Mouse (Mus musculus) naive thymus-derived CD4-positive, alpha-beta T cell, adult 2 months (primary cell): ENCODE data around the gene D7Ertd443e.

Experiments used
- DNase-seq: peaks from one replicate; pipeline ENCODE4 v3.0.0-alpha.2; 2011; ENCODE audit warnings: low read depth

The D7Ertd443e gene

GRCm38 (mm10) chr7:134227101-134227500 is 158.4 kb downstream of the D7Ertd443e start:
- no peak for DNase-seq

DNA sequence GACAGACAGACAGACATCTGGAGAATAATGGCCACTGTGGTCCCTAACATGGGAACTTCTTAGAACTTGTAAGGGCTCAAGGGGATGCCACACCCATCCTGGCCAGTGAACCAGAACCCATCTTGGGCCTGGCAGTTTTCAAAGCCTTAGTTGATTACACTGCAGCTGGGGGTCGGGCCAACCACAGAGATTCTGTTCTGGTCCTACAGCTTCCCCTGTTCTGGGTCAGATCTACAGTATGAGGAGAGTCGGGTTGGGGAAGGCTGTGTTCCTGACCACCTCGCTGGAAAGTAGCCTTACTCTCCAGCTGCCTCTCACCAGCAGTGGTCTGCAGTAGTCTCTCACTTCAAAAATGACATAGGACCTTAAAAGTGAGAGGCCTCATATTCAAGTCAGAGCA is 159.2 kb downstream of the D7Ertd443e start:
- DNase-seq: no peak

- DNase-seq: no peak
Measured at GRCm38 (mm10) chr7:134224741-134225612, 160.5 kb downstream of the D7Ertd443e start.

GRCm38 (mm10) chr7:134224421-134224740 is 161.1 kb downstream of the D7Ertd443e start:
- no peak for DNase-seq

DNA sequence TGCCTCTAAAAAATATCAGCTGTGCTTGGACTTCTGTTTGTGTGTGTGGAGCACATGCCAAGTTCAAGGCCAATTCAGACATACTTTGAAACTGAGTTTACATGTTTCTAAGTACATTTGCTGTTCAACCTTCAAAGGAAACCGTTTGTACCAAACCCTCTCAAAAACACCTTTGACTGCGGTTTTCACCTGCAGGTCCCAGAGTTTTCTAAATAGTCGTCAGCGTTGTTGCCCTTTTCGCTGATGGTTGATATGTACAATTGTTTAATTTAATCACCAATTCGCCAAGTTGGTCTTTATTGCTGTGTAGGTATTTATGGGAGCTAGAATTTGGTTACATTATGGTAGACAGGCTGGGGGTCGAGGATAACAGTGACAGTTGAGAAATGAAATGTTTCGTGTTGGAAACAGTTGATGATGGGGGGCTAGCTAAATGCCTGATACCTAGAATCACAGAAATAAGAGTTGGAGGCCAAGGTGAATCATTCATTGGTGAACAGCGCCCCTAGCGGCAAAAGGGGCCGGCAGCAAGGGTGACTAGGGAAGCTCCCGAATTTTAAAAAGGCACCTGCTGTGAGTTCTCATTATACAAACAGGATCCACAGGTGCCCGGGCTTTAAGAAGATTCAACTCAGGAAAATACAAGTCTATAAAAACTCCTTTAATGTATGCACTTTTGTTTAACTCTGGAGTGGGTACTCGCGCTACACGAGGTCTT is 161.9 kb downstream of the D7Ertd443e start:
- peak; percentile 15 for DNase-seq
